Mouse (Mus musculus): ENCODE results near the gene Sec62. TPM values are rescaled to one million over a fixed set of nuclear protein-coding genes. Genes with fewer than 3 reads are reported as not detected.

The Sec62 gene
- polyA plus RNA-seq, 1 experiment = 10.1 TPM

DNA sequence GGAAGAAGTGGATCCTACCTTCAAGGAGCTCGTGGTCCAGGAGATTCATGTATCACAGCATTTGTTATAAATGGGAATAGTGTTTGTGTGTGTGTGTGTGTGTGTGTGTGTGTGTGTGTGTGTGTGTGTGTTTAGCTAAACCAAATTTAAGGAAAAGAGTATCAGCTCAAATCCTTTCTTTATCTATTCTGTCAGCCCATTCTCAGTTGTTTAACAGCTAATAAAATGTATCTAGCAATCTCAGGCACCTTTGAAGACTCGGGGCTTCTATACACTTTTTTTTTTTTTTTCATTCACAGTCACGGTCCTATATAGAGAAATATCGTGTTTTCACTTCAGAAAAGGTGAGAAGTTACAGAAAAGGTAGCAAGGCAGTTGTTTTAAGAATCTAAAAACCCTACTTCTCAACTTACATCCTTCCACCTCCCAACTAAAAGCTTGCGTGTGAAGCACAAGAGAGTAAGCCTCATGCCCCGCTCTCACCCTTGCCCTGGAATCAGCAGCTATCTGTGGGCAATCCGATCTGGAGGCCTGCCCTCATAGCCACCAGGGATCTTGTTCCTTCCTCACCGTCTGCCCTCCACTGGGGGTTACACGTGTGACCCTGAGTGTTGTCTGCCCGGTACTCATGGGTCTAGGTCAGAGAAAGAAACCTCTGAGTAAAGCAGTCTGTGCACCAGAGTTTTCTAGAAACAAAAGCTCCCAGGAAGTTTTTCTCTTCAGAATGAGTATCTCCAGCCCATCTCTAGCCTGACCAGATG is 22.7 kb upstream of the Sec62 start:
- Histone ChIP-seq H3K36me3 (ENCODE audit: control insufficient read depth) (no peaks in the 10 kb centered on the region; the same call in 1 of the 2 replicates), H3K9me3 (ENCODE audit: control insufficient read depth, low read length) (no peaks in the 10 kb centered on the region), H3K4me1 (ENCODE audit: control insufficient read depth) (peaks cover 41% of the 10 kb centered on the region), H3K4me3 (replicated peaks) (no peak overlapping the region), H3K27me3 (ENCODE audit: control insufficient read depth) (peaks cover 17% of the 10 kb centered on the region)
- TF ChIP-seq TAL1 (IDR thresholded peaks at IDR 0.05; ENCODE audit: low read length) = no peak
- TF ChIP-seq GATA1 (IDR thresholded peaks at IDR 0.05; ENCODE audit: low read length) = no peak

DNA sequence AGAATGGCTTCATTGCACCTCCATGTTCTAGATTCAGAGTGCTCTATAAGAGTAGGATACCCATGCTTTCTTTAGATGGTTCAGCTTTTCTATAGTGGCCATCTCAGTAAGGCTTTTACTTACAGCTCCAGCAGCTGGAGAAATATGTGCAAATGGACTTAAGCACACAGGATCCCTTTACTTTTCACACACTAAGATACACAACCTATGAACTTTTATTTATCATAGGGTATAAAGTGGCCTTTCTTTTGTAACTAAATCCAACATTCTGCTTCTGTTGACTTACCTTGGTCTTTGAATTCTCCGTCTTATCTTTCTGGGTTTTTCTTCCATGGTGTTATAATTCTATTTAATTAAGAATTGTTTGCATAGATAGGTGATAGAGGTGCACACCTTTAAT is 21.1 kb upstream of the Sec62 start:
- no peak for TF ChIP-seq GATA1 (IDR thresholded peaks at IDR 0.05; ENCODE audit: low read length)
- Histone ChIP-seq H3K27me3 (ENCODE audit: control insufficient read depth) (peaks cover 20% of the 10 kb centered on the region), H3K4me3 (replicated peaks) (no peak overlapping the region), H3K36me3 (ENCODE audit: control insufficient read depth) (no peaks in the 10 kb centered on the region; the same call in 1 of the 2 replicates), H3K4me1 (ENCODE audit: control insufficient read depth) (peaks cover 25% of the 10 kb centered on the region), H3K9me3 (ENCODE audit: control insufficient read depth, low read length) (no peaks in the 10 kb centered on the region)

DNA sequence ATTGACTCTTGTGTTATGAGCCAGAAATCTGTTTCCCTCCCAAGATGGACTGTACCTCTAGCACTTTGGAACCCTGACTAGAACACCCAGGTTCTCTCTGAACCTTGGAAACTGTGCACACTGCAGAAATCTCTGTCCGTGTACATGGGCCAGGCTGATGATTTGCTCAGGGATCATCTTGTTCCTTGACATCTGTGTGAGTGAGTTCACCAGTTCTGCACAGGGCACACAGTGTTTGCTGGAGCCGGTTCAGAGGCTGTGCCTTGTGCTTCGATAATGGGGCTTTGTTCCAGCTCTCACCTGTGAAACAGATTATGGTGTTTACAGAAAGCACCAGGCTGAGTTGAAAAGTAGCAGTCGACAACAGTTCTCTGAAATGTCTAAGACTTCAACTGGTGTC is 20.0 kb upstream of the Sec62 start:
- H3K4me3 ChIP-seq (replicated peaks) = no peak overlapping the region
- H3K36me3 ChIP-seq (ENCODE audit: control insufficient read depth) = no peaks in the 10 kb centered on the region; the same call in 1 of the 2 replicates
- H3K9me3 ChIP-seq (ENCODE audit: control insufficient read depth, low read length) = no peaks in the 10 kb centered on the region
- peaks cover 22% of the 10 kb centered on the region for H3K27me3 ChIP-seq (ENCODE audit: control insufficient read depth)
- TF ChIP-seq GATA1 (IDR thresholded peaks at IDR 0.05; ENCODE audit: low read length) = no peak
- no peak for TF ChIP-seq TAL1 (IDR thresholded peaks at IDR 0.05; ENCODE audit: low read length)
- H3K4me1 ChIP-seq (ENCODE audit: control insufficient read depth) = peaks cover 17% of the 10 kb centered on the region

DNA sequence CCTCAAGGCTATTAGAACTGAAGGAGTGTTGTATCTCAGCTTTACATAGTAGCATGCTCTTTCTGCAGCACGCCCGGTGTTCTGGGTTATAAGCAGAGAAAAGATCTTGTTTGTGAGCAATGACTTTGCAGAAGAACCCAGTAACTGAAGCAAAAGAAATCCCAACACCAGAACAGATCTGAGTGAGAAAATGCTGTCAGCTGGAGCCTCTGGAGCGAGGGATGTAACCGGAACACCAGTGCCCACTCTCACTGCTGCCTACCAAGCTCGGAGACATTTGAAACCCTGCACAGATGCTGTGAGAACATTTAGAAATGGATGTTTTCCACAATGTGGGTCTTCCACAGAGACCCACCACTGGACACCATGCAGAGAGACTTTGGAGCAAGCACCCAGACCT is 18.0 kb upstream of the Sec62 start:
- TF ChIP-seq TAL1 (IDR thresholded peaks at IDR 0.05; ENCODE audit: low read length) (no peak), GATA1 (IDR thresholded peaks at IDR 0.05; ENCODE audit: low read length) (no peak)
- Histone ChIP-seq H3K4me3 (replicated peaks) (no peak overlapping the region), H3K4me1 (ENCODE audit: control insufficient read depth) (peaks cover 10% of the 10 kb centered on the region), H3K36me3 (ENCODE audit: control insufficient read depth) (no peaks in the 10 kb centered on the region), H3K9me3 (ENCODE audit: control insufficient read depth, low read length) (no peaks in the 10 kb centered on the region), H3K27me3 (ENCODE audit: control insufficient read depth) (peaks cover 30% of the 10 kb centered on the region)

DNA sequence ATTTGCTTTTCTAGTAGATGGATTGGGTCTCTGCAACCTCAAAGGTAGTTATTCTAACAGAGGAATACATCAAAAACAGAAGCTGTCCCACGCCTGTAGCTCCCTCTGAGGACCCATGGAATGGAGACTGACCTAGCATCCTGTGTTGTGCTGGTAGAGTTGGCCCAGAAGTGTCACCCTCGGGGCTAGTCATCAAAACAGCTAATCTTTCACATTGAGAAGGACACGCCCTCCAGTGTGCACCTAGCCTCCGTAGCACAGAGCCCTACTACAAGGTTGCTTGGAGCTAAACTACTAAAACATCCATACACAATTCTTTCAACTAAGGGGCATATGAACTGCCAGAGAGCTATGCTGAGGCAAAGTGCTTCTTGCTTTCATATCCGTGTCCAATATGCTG is 14.7 kb upstream of the Sec62 start:
- H3K27me3 ChIP-seq (ENCODE audit: control insufficient read depth) = peaks cover 39% of the 10 kb centered on the region
- H3K9me3 ChIP-seq (ENCODE audit: control insufficient read depth, low read length) = no peaks in the 10 kb centered on the region
- no peak overlapping the region for H3K4me3 ChIP-seq (replicated peaks)
- peaks cover 9% of the 10 kb centered on the region for H3K4me1 ChIP-seq (ENCODE audit: control insufficient read depth)
- H3K36me3 ChIP-seq (ENCODE audit: control insufficient read depth) = no peaks in the 10 kb centered on the region
- TF ChIP-seq TAL1 (IDR thresholded peaks at IDR 0.05; ENCODE audit: low read length) = no peak
- no peak for TF ChIP-seq GATA1 (IDR thresholded peaks at IDR 0.05; ENCODE audit: low read length)

DNA sequence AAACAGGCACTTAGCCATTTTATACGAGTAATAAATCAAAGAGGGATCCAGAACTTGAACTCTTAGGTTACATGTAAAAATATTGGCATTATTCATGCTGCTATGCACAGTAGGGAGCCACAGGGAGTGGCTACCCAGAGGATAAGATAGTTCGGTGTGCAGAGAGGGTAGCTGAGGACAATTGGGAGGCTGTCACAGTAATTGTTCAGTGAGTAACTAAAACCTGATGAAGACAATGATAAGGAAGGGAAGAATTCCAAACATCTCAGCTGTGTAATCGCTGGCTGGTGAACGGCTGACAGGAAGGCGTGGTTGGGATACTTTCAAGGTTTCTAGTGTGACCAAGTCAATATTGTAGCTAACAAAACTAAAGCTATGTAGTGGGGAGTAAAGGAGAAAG is 4.1 kb upstream of the Sec62 start:
- no peak overlapping the region for H3K4me3 ChIP-seq (replicated peaks)
- H3K36me3 ChIP-seq (ENCODE audit: control insufficient read depth) = no peaks in the 10 kb centered on the region
- H3K4me1 ChIP-seq (ENCODE audit: control insufficient read depth) = peaks cover 10% of the 10 kb centered on the region
- TF ChIP-seq GATA1 (IDR thresholded peaks at IDR 0.05; ENCODE audit: low read length) (no peak), TAL1 (IDR thresholded peaks at IDR 0.05; ENCODE audit: low read length) (no peak)
- no peaks in the 10 kb centered on the region for H3K9me3 ChIP-seq (ENCODE audit: control insufficient read depth, low read length)
- peaks cover 48% of the 10 kb centered on the region for H3K27me3 ChIP-seq (ENCODE audit: control insufficient read depth)

DNA sequence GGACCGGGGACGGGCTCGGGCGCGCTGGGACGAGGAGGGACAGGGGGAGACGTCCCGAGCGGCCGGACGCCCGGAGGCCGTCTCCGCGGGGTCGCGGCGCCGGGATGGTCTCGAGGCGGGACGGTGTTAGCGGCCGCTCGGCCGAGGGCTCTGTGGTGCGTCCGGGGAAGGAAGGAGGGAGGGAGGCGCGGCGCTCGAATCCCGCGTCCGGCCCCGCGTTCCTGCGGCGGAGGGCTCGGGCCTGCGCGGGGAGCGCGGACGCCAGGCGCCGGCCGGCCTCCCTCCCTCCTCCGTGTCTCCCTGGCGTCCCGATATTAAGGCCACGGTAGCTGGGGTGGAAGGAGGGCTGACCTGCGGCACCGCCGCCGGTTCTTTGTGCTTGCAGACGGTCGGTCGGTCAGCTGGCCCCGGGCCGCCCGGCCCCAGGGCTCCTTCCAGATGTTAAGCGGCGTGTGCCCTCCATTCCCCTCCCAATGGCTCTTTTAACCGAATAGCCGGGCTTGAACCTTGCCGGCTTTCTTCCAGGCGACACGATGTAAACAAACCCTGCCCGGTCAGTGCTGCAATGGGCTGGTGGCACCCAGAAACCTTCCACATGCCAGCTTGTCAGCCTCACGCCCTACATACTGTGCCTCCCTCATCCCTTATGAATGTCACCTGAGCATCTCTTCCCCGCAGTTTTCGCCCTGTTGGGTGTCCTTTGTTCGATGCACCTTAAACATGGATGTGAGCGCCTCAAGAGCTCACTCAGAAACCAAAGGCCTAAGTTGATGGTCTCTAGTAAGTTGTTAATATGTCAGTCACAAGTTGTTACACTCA is 937 bp downstream of the Sec62 start:
- Histone ChIP-seq H3K27me3 (ENCODE audit: control insufficient read depth) (peaks cover 29% of the 10 kb centered on the region), H3K4me1 (ENCODE audit: control insufficient read depth) (peaks cover 38% of the 10 kb centered on the region), H3K4me3 (replicated peaks) (peak overlapping the region; percentile 97), H3K36me3 (ENCODE audit: control insufficient read depth) (peaks cover 29% of the 10 kb centered on the region), H3K9me3 (ENCODE audit: control insufficient read depth, low read length) (no peaks in the 10 kb centered on the region)
- no peak for TF ChIP-seq TAL1 (IDR thresholded peaks at IDR 0.05; ENCODE audit: low read length)
- no peak for TF ChIP-seq GATA1 (IDR thresholded peaks at IDR 0.05; ENCODE audit: low read length)

DNA sequence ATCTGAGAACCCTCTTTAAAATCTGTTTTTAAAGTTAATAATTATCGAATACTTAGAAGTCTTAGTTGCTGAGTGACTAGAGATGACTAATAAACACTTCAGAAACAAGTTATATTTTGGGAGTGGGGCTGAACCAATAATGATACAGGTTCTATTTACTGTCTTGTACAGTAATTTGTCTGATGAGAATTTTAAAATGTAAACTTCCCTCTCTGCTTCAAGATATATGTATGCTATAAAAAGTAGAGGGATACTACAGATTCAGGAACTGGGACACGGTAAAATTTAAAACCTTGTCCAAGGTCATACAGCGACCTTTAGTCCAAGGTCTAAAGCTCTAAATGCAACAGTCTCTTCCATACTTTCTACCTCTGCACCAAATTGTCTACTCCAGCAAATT is 9.5 kb downstream of the Sec62 start:
- Histone ChIP-seq H3K36me3 (ENCODE audit: control insufficient read depth) (peaks cover 96% of the 10 kb centered on the region), H3K4me3 (replicated peaks) (no peak overlapping the region)
- no peak for TF ChIP-seq TAL1 (IDR thresholded peaks at IDR 0.05; ENCODE audit: low read length)
- no peak for TF ChIP-seq GATA1 (IDR thresholded peaks at IDR 0.05; ENCODE audit: low read length)

DNA sequence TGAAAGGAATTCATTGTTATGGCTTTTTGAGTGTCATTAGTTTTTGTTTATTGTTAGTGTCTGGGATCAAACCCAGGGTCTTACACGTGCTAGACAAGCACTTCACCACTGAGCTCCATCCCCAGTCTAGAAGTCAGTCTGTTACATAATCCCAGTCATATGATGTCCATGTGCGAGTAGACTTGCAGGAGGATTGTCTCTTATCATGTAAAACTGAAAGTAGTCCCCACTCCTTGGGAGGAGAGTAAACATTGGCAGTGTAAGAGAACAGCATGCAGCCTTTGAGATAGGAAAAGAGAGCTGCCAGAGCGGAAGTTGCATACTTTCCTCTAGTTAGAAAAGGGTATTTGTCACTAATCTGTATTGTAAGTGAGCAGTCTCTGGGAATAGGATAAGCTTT is 20.2 kb downstream of the Sec62 start:
- H3K9me3 ChIP-seq (ENCODE audit: control insufficient read depth, low read length) = no peaks in the 10 kb centered on the region
- H3K4me3 ChIP-seq (replicated peaks) = no peak overlapping the region
- peaks cover 94% of the 10 kb centered on the region for H3K36me3 ChIP-seq (ENCODE audit: control insufficient read depth)
- TF ChIP-seq TAL1 (IDR thresholded peaks at IDR 0.05; ENCODE audit: low read length) (no peak), GATA1 (IDR thresholded peaks at IDR 0.05; ENCODE audit: low read length) (no peak)
- no peaks in the 10 kb centered on the region for H3K4me1 ChIP-seq (ENCODE audit: control insufficient read depth)
- no peaks in the 10 kb centered on the region for H3K27me3 ChIP-seq (ENCODE audit: control insufficient read depth)

More for the DNA sequence above, 9.5 kb downstream of the Sec62 start:
- H3K9me3 ChIP-seq (ENCODE audit: control insufficient read depth, low read length) = no peaks in the 10 kb centered on the region
- H3K27me3 ChIP-seq (ENCODE audit: control insufficient read depth) = no peaks in the 10 kb centered on the region
- peaks cover 4% of the 10 kb centered on the region for H3K4me1 ChIP-seq (ENCODE audit: control insufficient read depth)

All from erythroblast, embryonic 14.5 days (primary cell).